Mouse (Mus musculus): ENCODE data around the gene Lins1. TPM values are rescaled to one million over a fixed set of nuclear protein-coding genes. Genes with fewer than 3 reads are reported as not detected.

Gene Lins1
- polyA plus RNA-seq, 1 experiment from 2014 or later: 23.3 TPM

- 90% methylated on average over 2 of the region's 2 CpGs for WGBS
- Histone ChIP-seq H3K36me3 (peaks cover 96% of the 10 kb centered on the region), H3K9ac (no peak overlapping the region), H3K4me1 (no peaks in the 10 kb centered on the region), H3K9me3 (0 out of 2 replicates have a peak, but pooled peaks cover 4% of the 10 kb centered on the region), H3K27me3 (no peaks in the 10 kb centered on the region), H3K27ac (no peak overlapping the region), H3K4me2 (no peak overlapping the region), H3K4me3 (no peak overlapping the region)
- no peak for ATAC-seq (ENCODE audit: insufficient number of reproducible peaks, insufficient read depth, low FRiP score, low TSS enrichment, low read depth)
Measured at GRCm38 (mm10) chr7:66675800-66676199, 13.9 kb upstream of the Lins1 start.

GRCm38 (mm10) chr7:66682119-66682863 lies 7.4 kb upstream of the Lins1 start:
- peaks cover 50% of the 10 kb centered on the region for H3K36me3 ChIP-seq
- 91% methylated on average over 5 of the region's 5 CpGs for WGBS
- no peak for ATAC-seq (ENCODE audit: insufficient number of reproducible peaks, insufficient read depth, low FRiP score, low TSS enrichment, low read depth)
- H3K4me2 ChIP-seq: no peak overlapping the region
- H3K9ac ChIP-seq: no peak overlapping the region
- no peaks in the 10 kb centered on the region for H3K4me1 ChIP-seq
- no peaks in the 10 kb centered on the region for H3K27me3 ChIP-seq
- no peak overlapping the region for H3K4me3 ChIP-seq
- H3K9me3 ChIP-seq: no peaks in the 10 kb centered on the region
- H3K27ac ChIP-seq: no peak overlapping the region

- Histone ChIP-seq H3K9ac (peak overlapping the region; percentile 85), H3K36me3 (no peaks in the 10 kb centered on the region), H3K27ac (peak overlapping the region; percentile 33; the same call in 1 of the 2 replicates), H3K4me1 (peaks cover 16% of the 10 kb centered on the region), H3K4me3 (peak overlapping the region; percentile 80), H3K4me2 (peak overlapping the region; percentile 80), H3K27me3 (no peaks in the 10 kb centered on the region), H3K9me3 (no peaks in the 10 kb centered on the region)
- WGBS: 0% methylated on average over 5 of the region's 5 CpGs
- no peak for ATAC-seq (ENCODE audit: insufficient number of reproducible peaks, insufficient read depth, low FRiP score, low TSS enrichment, low read depth)
Measured at GRCm38 (mm10) chr7:66688721-66689120, 968 bp upstream of the Lins1 start.

- no peaks in the 10 kb centered on the region for H3K9me3 ChIP-seq
- ATAC-seq (ENCODE audit: insufficient number of reproducible peaks, insufficient read depth, low FRiP score, low TSS enrichment, low read depth): no peak
- H3K9ac ChIP-seq: peak within 1 kb of the TSS; percentile 85
- no peaks in the 10 kb centered on the region for H3K27me3 ChIP-seq
- H3K4me3 ChIP-seq: peak within 1 kb of the TSS; percentile 80
- peak within 1 kb of the TSS; percentile 80 for H3K4me2 ChIP-seq
- peak within 1 kb of the TSS; percentile 91 for H3K27ac ChIP-seq
- peaks cover 3% of the 10 kb centered on the region; the same call in 1 of the 2 replicates for H3K36me3 ChIP-seq
- under 1% methylated on average over 18 of the region's 18 CpGs for WGBS
- H3K4me1 ChIP-seq: peaks cover 16% of the 10 kb centered on the region
Measured at GRCm38 (mm10) chr7:66689294-66689619, 432 bp upstream of the Lins1 start, which contains the start of gene Asb7. Gene Asb7, minus strand, starts transcription at chr7:66689596.

- no peak overlapping the region for H3K9ac ChIP-seq
- no peak overlapping the region for H3K4me2 ChIP-seq
- H3K27me3 ChIP-seq: no peaks in the 10 kb centered on the region
- no peak overlapping the region for H3K4me3 ChIP-seq
- 79% methylated on average over 7 of the region's 7 CpGs for WGBS
- peaks cover 24% of the 10 kb centered on the region for H3K36me3 ChIP-seq
- H3K27ac ChIP-seq: no peak overlapping the region
- H3K9me3 ChIP-seq: no peaks in the 10 kb centered on the region
- no peak for ATAC-seq (ENCODE audit: insufficient number of reproducible peaks, insufficient read depth, low FRiP score, low TSS enrichment, low read depth)
- peaks cover 8% of the 10 kb centered on the region for H3K4me1 ChIP-seq
Measured at GRCm38 (mm10) chr7:66694467-66694866, 4.8 kb downstream of the Lins1 start.

- Histone ChIP-seq H3K4me1 (0 out of 2 replicates have a peak, but pooled peaks cover 8% of the 10 kb centered on the region), H3K9ac (no peak overlapping the region), H3K36me3 (peaks cover 74% of the 10 kb centered on the region), H3K27me3 (no peaks in the 10 kb centered on the region), H3K9me3 (no peaks in the 10 kb centered on the region), H3K4me2 (no peak overlapping the region), H3K27ac (peak overlapping the region; percentile 18; the same call in 1 of the 2 replicates), H3K4me3 (no peak overlapping the region)
- no peak for ATAC-seq (ENCODE audit: insufficient number of reproducible peaks, insufficient read depth, low FRiP score, low TSS enrichment, low read depth)
- 76% methylated on average over 7 of the region's 7 CpGs for WGBS
Measured at GRCm38 (mm10) chr7:66702721-66703120, 13.0 kb downstream of the Lins1 start.

GRCm38 (mm10) chr7:66704631-66705030 lies 14.9 kb downstream of the Lins1 start:
- H3K9ac ChIP-seq: no peak overlapping the region
- no peak overlapping the region for H3K4me3 ChIP-seq
- H3K27me3 ChIP-seq: no peaks in the 10 kb centered on the region
- no peak overlapping the region for H3K4me2 ChIP-seq
- no peaks in the 10 kb centered on the region for H3K9me3 ChIP-seq
- 0 out of 2 replicates have a peak, but pooled peaks cover 8% of the 10 kb centered on the region for H3K4me1 ChIP-seq
- WGBS: 87% methylated on average over 3 of the region's 3 CpGs
- ATAC-seq (ENCODE audit: insufficient number of reproducible peaks, insufficient read depth, low FRiP score, low TSS enrichment, low read depth): no peak
- H3K27ac ChIP-seq: no peak overlapping the region
- H3K36me3 ChIP-seq: peaks cover 67% of the 10 kb centered on the region

- H3K9me3 ChIP-seq: no peaks in the 10 kb centered on the region
- H3K36me3 ChIP-seq: peaks cover 58% of the 10 kb centered on the region
- H3K27ac ChIP-seq: no peak overlapping the region
- no peaks in the 10 kb centered on the region for H3K4me1 ChIP-seq
- WGBS: 50% methylated on average over 2 of the region's 2 CpGs
- no peak overlapping the region for H3K4me2 ChIP-seq
- no peak overlapping the region for H3K9ac ChIP-seq
- no peaks in the 10 kb centered on the region for H3K27me3 ChIP-seq
- no peak overlapping the region for H3K4me3 ChIP-seq
- no peak for ATAC-seq (ENCODE audit: insufficient number of reproducible peaks, insufficient read depth, low FRiP score, low TSS enrichment, low read depth)
Measured at GRCm38 (mm10) chr7:66711166-66711565, 21.5 kb downstream of the Lins1 start.

GRCm38 (mm10) chr7:66724514-66724913 lies 34.8 kb downstream of the Lins1 start:
- no peak overlapping the region for H3K9ac ChIP-seq

GRCm38 (mm10) chr7:66724954-66725353 lies 35.3 kb downstream of the Lins1 start:
- Histone ChIP-seq H3K4me2 (no peak overlapping the region), H3K27me3 (no peaks in the 10 kb centered on the region), H3K9me3 (no peaks in the 10 kb centered on the region), H3K4me1 (peaks cover 6% of the 10 kb centered on the region; the same call in 1 of the 2 replicates), H3K9ac (no peak overlapping the region), H3K4me3 (no peak overlapping the region), H3K27ac (no peak overlapping the region), H3K36me3 (peaks cover 22% of the 10 kb centered on the region; the same call in 1 of the 2 replicates)
- ATAC-seq (ENCODE audit: insufficient number of reproducible peaks, insufficient read depth, low FRiP score, low TSS enrichment, low read depth): no peak
- 90% methylated on average over 6 of the region's 6 CpGs for WGBS

More at GRCm38 (mm10) chr7:66724514-66724913, 34.8 kb downstream of the Lins1 start:
- no peaks in the 10 kb centered on the region for H3K27me3 ChIP-seq
- ATAC-seq (ENCODE audit: insufficient number of reproducible peaks, insufficient read depth, low FRiP score, low TSS enrichment, low read depth): no peak
- 78% methylated on average over 4 of the region's 4 CpGs for WGBS
- no peaks in the 10 kb centered on the region for H3K9me3 ChIP-seq
- peaks cover 6% of the 10 kb centered on the region; the same call in 1 of the 2 replicates for H3K4me1 ChIP-seq
- H3K4me3 ChIP-seq: no peak overlapping the region
- peaks cover 26% of the 10 kb centered on the region for H3K36me3 ChIP-seq
- H3K4me2 ChIP-seq: no peak overlapping the region
- no peak overlapping the region for H3K27ac ChIP-seq

- no peaks in the 10 kb centered on the region for H3K9me3 ChIP-seq
- no peak for ATAC-seq (ENCODE audit: insufficient number of reproducible peaks, insufficient read depth, low FRiP score, low TSS enrichment, low read depth)
- no peak overlapping the region for H3K4me2 ChIP-seq
- peaks cover 6% of the 10 kb centered on the region; the same call in 1 of the 2 replicates for H3K4me1 ChIP-seq
- no peak overlapping the region for H3K9ac ChIP-seq
- 92% methylated on average over 6 of the region's 6 CpGs for WGBS
- no peaks in the 10 kb centered on the region for H3K27me3 ChIP-seq
- no peak overlapping the region for H3K27ac ChIP-seq
- no peak overlapping the region for H3K4me3 ChIP-seq
- peaks cover 6% of the 10 kb centered on the region; the same call in 1 of the 2 replicates for H3K36me3 ChIP-seq
Measured at GRCm38 (mm10) chr7:66728072-66728471, 38.4 kb downstream of the Lins1 start.

- H3K27me3 ChIP-seq: no peaks in the 10 kb centered on the region
- peaks cover 4% of the 10 kb centered on the region; the same call in 1 of the 2 replicates for H3K36me3 ChIP-seq
- no peak overlapping the region for H3K4me3 ChIP-seq
- peaks cover 3% of the 10 kb centered on the region; the same call in 1 of the 2 replicates for H3K4me1 ChIP-seq
- no peak overlapping the region for H3K27ac ChIP-seq
- H3K9ac ChIP-seq: no peak overlapping the region
- 76% methylated on average over 2 of the region's 2 CpGs for whole genome bisulfite sequencing
- ATAC-seq (ENCODE audit: insufficient number of reproducible peaks, insufficient read depth, low FRiP score, low TSS enrichment, low read depth): no peak
- no peaks in the 10 kb centered on the region for H3K9me3 ChIP-seq
- no peak overlapping the region for H3K4me2 ChIP-seq
Measured at GRCm38 (mm10) chr7:66729232-66729631, 39.5 kb downstream of the Lins1 start.
